ENCODE assay signal across 8 mouse cellular contexts in genomic region chr5:123748339-123749064, GRCm38 (mm10). TPM values are rescaled to one million over a fixed set of nuclear protein-coding genes. Genes with fewer than 3 reads are reported as not detected.
DNase-seq lines count a peak whose midpoint lies in the region; ATAC-seq and TF ChIP-seq lines count a peak whose summit lies in the region.

No protein-coding gene starts in this region.

- no peaks in the 10 kb centered on the region for H3K27me3 ChIP-seq in liver, adult 2 months (ENCODE audit: control insufficient read depth, insufficient read depth, low read length)
- no peaks in the 10 kb centered on the region for H3K27me3 ChIP-seq in hindbrain, embryonic 12.5 days
- H3K27me3 ChIP-seq in midbrain, embryonic 15.5 days (replicated peaks), result no peaks in the 10 kb centered on the region

- H3K4me3 ChIP-seq in liver, adult 2 months (ENCODE audit: insufficient read depth, low read depth, low read length), result peak overlapping the region; percentile 72
- H3K4me3 ChIP-seq in brown adipose tissue, adult 24 weeks (ENCODE audit: insufficient read depth, low read depth, low read length), result peak overlapping the region; percentile 84
- peak overlapping the region; percentile 72 for H3K4me3 ChIP-seq in hindbrain, embryonic 12.5 days
- H3K4me3 ChIP-seq in midbrain, embryonic 15.5 days, result peak overlapping the region; percentile 67

- peaks cover 18% of the 10 kb centered on the region for H3K36me3 ChIP-seq in liver, adult 2 months (ENCODE audit: control insufficient read depth, insufficient read depth, low read length)
- peaks cover 14% of the 10 kb centered on the region for H3K36me3 ChIP-seq in hindbrain, embryonic 12.5 days
- peaks cover 14% of the 10 kb centered on the region; the same call in 1 of the 2 replicates for H3K36me3 ChIP-seq in midbrain, embryonic 15.5 days (replicated peaks)

- TF ChIP-seq POLR2A in liver, adult 2 months (IDR thresholded peaks at IDR 0.05; ENCODE audit: extremely low read depth, insufficient read depth, low read length), result no peak

- peaks cover 14% of the 10 kb centered on the region; the same call in 1 of the 2 replicates for H3K79me2 ChIP-seq in liver, adult 2 months (ENCODE audit: control insufficient read depth, insufficient read depth, low read length)

- peak overlapping the region; percentile 94 for H3K27ac ChIP-seq in liver, adult 2 months (replicated peaks; ENCODE audit: insufficient read depth, low read depth, low read length)
- peak overlapping the region; percentile 96 for H3K27ac ChIP-seq in brown adipose tissue, adult 24 weeks (replicated peaks; ENCODE audit: low read depth, low read length)
- H3K27ac ChIP-seq in hindbrain, embryonic 12.5 days, result peak overlapping the region; percentile 98
- peak overlapping the region; percentile 99 for H3K27ac ChIP-seq in midbrain, embryonic 15.5 days

- peaks cover 15% of the 10 kb centered on the region for H3K4me1 ChIP-seq in liver, adult 2 months (ENCODE audit: control insufficient read depth, insufficient read depth, low read length)
- H3K4me1 ChIP-seq in brown adipose tissue, adult 24 weeks (ENCODE audit: control insufficient read depth, insufficient read depth, insufficient read length, low read length), result peaks cover 7% of the 10 kb centered on the region; the same call in 1 of the 2 replicates
- H3K4me1 ChIP-seq in hindbrain, embryonic 12.5 days, result peaks cover 28% of the 10 kb centered on the region
- peaks cover 31% of the 10 kb centered on the region for H3K4me1 ChIP-seq in midbrain, embryonic 15.5 days

- DNase-seq in liver, adult 2 months (ENCODE audit: extremely low read depth, low read depth, low spot score), result no peak
- DNase-seq in liver, result no peak
- DNase-seq in gastrocnemius, postnatal 25 days, result no peak
- no peak for DNase-seq in MN1 (ENCODE audit: low spot score)
- no peak for DNase-seq in right cerebral cortex, postnatal 10 days (ENCODE audit: low spot score in 2 of 2)

- peak overlapping the region; percentile 82 for H3K9ac ChIP-seq in liver, adult 2 months (ENCODE audit: low read depth, low read length)
- peak overlapping the region; percentile 77 for H3K9ac ChIP-seq in hindbrain, embryonic 12.5 days
- H3K9ac ChIP-seq in midbrain, embryonic 15.5 days, result peak overlapping the region; percentile 76

- no peaks in the 10 kb centered on the region for H3K9me3 ChIP-seq in hindbrain, embryonic 12.5 days (replicated peaks)
- H3K9me3 ChIP-seq in midbrain, embryonic 15.5 days, result no peaks in the 10 kb centered on the region

- ATAC-seq in hindbrain, embryonic 12.5 days (ENCODE audit: low FRiP score), result no peak; the same call in 1 of the 2 replicates
- ATAC-seq in midbrain, embryonic 15.5 days (replicated peaks), result no peak; the same call in 1 of the 2 replicates

- H3K4me2 ChIP-seq in hindbrain, embryonic 12.5 days (replicated peaks), result peak overlapping the region; percentile 58
- H3K4me2 ChIP-seq in midbrain, embryonic 15.5 days, result peak overlapping the region; percentile 76

- WGBS in liver, adult 2 months, result under 1% methylated on average over 18 of the region's 18 CpGs
- WGBS in hindbrain, embryonic 12.5 days, result under 1% methylated on average over 18 of the region's 18 CpGs
- WGBS in midbrain, embryonic 15.5 days, result 1% methylated on average over 18 of the region's 18 CpGs

- TF ChIP-seq CTCF in liver, adult 2 months (IDR thresholded peaks at IDR 0.05; ENCODE audit: low read depth, low read length), result no peak

RNA-seq across cellular contexts. Expression of gene Rsrc2, which starts 0.7 kb away (rescaled TPM):
- total RNA-seq in liver, adult 2 months (2014; rRNA removed), result 29.1 and 44.2 TPM in 2 replicates
- polyA plus RNA-seq in liver, adult 2 months (2012; rRNA removed), result 3.7 and 7.0 TPM in 2 replicates
- 75.0 and 76.1 TPM in 2 replicates for polyA plus RNA-seq in brown adipose tissue, adult 24 weeks (2012; ENCODE audit: insufficient read depth, insufficient read length, missing spikeins)
- 166 and 182 TPM in 2 replicates for polyA plus RNA-seq in hindbrain, embryonic 12.5 days (2016; fragmentation: Nextera tagmentation; extraction: Ambion mirVana)
- 127 and 147 TPM in 2 replicates for polyA plus RNA-seq in midbrain, embryonic 15.5 days (2015; fragmentation: Nextera tagmentation; extraction: Ambion mirVana)
- 10 to 100 TPM; 31.5 to 36.2 TPM for total RNA-seq in gastrocnemius, postnatal 25 days (2021)

RNA-seq across cellular contexts. Expression of gene Kntc1, which starts 1.0 kb away (rescaled TPM):
- 0.37 and 0.94 TPM in 2 replicates for total RNA-seq in liver, adult 2 months (2014; rRNA removed)
- 0.04 and 0.26 TPM in 2 replicates for polyA plus RNA-seq in liver, adult 2 months (2012; rRNA removed)
- not detected in 2 replicates for polyA plus RNA-seq in brown adipose tissue, adult 24 weeks (2012; ENCODE audit: insufficient read depth, insufficient read length, missing spikeins)
- 26.6 and 30.4 TPM in 2 replicates for polyA plus RNA-seq in hindbrain, embryonic 12.5 days (2016; fragmentation: Nextera tagmentation; extraction: Ambion mirVana)
- polyA plus RNA-seq in midbrain, embryonic 15.5 days (2015; fragmentation: Nextera tagmentation; extraction: Ambion mirVana), result 3.8 and 3.9 TPM in 2 replicates
- under 1 TPM; 0.28 to 0.99 TPM for total RNA-seq in gastrocnemius, postnatal 25 days (2021)

RNA-seq across cellular contexts. Expression of gene Zcchc8, which starts 27.6 kb away (rescaled TPM):
- total RNA-seq in liver, adult 2 months (2014; rRNA removed), result 9.0 and 12.1 TPM in 2 replicates
- polyA plus RNA-seq in liver, adult 2 months (2012; rRNA removed), result 9.6 and 12.7 TPM in 2 replicates
- 17.6 and 22.1 TPM in 2 replicates for polyA plus RNA-seq in brown adipose tissue, adult 24 weeks (2012; ENCODE audit: insufficient read depth, insufficient read length, missing spikeins)
- polyA plus RNA-seq in hindbrain, embryonic 12.5 days (2016; fragmentation: Nextera tagmentation; extraction: Ambion mirVana), result 80.2 and 90.5 TPM in 2 replicates
- polyA plus RNA-seq in midbrain, embryonic 15.5 days (2015; fragmentation: Nextera tagmentation; extraction: Ambion mirVana), result 68.0 and 69.7 TPM in 2 replicates
- 10 to 100 TPM; 16.2 to 17.4 TPM for total RNA-seq in gastrocnemius, postnatal 25 days (2021)
